Mouse (Mus musculus) frontal cortex, postnatal 36 days (tissue): ENCODE data around the gene Osbpl3.
A peak's percentile ranks its signal among the peaks of the same experiment; 100 is the strongest.

Experiments
- DNase-seq, 2 experiments: peaks; one replicate each; pipeline ENCODE4 v3.0.0; 2022; ENCODE audit warnings: low spot score in 2 of 2

The Osbpl3 gene

GRCm38 (mm10) chr6:50334846-50335821, 120.9 kb downstream of the Osbpl3 start:
- no peak for DNase-seq

- no peak for DNase-seq
Observed at GRCm38 (mm10) chr6:50333346-50333745, 122.7 kb downstream of the Osbpl3 start.

GRCm38 (mm10) chr6:50331477-50331876, 124.5 kb downstream of the Osbpl3 start:
- no peak for DNase-seq

GRCm38 (mm10) chr6:50329380-50329779, 126.6 kb downstream of the Osbpl3 start:
- no peak for DNase-seq

GRCm38 (mm10) chr6:50328901-50329300, 127.1 kb downstream of the Osbpl3 start:
- no peak for DNase-seq

GRCm38 (mm10) chr6:50326192-50326591, 129.8 kb downstream of the Osbpl3 start:
- DNase-seq, result no peak

GRCm38 (mm10) chr6:50325485-50325884, 130.5 kb downstream of the Osbpl3 start:
- DNase-seq, result no peak

GRCm38 (mm10) chr6:50322631-50323030, 133.4 kb downstream of the Osbpl3 start:
- DNase-seq, result peak; percentile 69 to 87

- DNase-seq, result no peak
Observed at GRCm38 (mm10) chr6:50321739-50322138, 134.3 kb downstream of the Osbpl3 start.

GRCm38 (mm10) chr6:50318590-50319172, 137.3 kb downstream of the Osbpl3 start:
- peak; percentile 38 to 84 for DNase-seq

- DNase-seq, result no peak
Observed at GRCm38 (mm10) chr6:50318150-50318549, 137.9 kb downstream of the Osbpl3 start.

GRCm38 (mm10) chr6:50316795-50317505, 139.1 kb downstream of the Osbpl3 start:
- no peak for DNase-seq

GRCm38 (mm10) chr6:50314406-50315071, 141.5 kb downstream of the Osbpl3 start:
- peak; percentile 74 to 84 for DNase-seq

- peak; percentile 81 to 82 for DNase-seq
Observed at GRCm38 (mm10) chr6:50312647-50313046, 143.4 kb downstream of the Osbpl3 start.

GRCm38 (mm10) chr6:50309019-50309418, 147.0 kb downstream of the Osbpl3 start:
- peak in 1 of 2 experiments; percentile 67 for DNase-seq

GRCm38 (mm10) chr6:50306625-50307024, 149.4 kb downstream of the Osbpl3 start:
- no peak for DNase-seq

- DNase-seq, result peak; percentile 83
Observed at GRCm38 (mm10) chr6:50304949-50305491, 151.0 kb downstream of the Osbpl3 start.

- no peak for DNase-seq
Observed at GRCm38 (mm10) chr6:50301121-50301520, 154.9 kb downstream of the Osbpl3 start.

- no peak for DNase-seq
Observed at GRCm38 (mm10) chr6:50300622-50301021, 155.4 kb downstream of the Osbpl3 start.

GRCm38 (mm10) chr6:50299071-50299470, 156.9 kb downstream of the Osbpl3 start:
- no peak for DNase-seq

GRCm38 (mm10) chr6:50297671-50298070, 158.3 kb downstream of the Osbpl3 start:
- no peak for DNase-seq
